Mouse (Mus musculus): Measurements from ENCODE around the gene Zswim4. TPM values are rescaled to one million over a fixed set of nuclear protein-coding genes. Genes with fewer than 3 reads are reported as not detected.
A peak's percentile ranks its signal among the peaks of the same experiment; 100 is the strongest.

Gene Zswim4
- total RNA-seq, 2 experiments from 2014 or later: 12.8 to 13.8 TPM

DNA sequence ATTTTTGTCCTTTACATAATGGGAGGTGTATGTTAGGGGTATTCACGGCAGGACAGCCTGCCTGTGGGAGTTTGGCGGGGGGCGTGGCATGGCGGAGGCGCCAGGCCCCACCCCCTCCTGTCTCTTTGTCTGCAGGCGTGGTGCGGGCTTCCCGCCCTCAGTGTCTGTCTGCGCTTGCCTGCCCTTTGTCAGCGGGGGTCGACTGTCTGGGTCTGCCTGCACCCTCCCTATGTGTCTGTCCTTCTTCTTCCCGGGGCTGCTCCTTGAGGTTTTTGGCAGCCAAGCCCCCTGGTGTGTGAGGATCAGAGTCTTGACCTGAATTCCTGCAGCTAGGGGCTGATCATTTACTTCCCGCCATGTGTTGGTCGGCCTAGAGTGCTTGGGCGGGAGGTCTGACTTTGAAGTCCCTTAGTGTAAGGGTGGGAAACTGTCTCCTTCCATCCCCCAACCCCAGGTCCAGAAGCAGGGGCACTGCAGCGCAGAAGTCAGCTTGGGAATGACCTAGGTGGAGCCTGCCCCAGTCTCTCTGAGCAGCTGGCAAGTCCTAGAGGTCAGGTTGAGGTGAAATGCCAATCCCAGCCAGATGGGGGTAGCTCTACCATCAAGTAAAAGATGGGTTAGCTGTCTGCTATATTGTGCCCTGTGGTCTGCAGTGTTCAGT lies 56.2 kb downstream of the Zswim4 start:
- DNase-seq: peak; percentile 69

DNA sequence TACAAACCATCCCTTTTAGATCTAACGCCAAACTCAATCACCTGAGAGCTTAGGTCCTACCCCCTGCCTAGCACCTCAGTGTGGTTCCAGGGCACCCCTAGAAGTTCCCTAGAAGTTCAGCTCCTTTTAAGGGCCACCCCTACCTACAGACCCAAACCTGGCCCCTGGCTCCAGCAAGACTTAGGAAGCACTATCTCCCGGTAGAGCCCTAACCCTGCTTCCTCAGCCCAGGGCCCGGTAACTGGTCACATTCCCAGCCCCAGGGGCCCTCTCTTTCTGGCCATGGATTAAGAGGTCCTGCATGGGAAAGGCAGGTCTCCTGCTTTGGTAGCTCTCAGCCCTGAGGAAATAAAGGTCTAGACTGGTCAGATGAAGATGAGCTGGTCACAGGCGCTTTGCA lies 56.9 kb downstream of the Zswim4 start:
- DNase-seq: no peak

DNA sequence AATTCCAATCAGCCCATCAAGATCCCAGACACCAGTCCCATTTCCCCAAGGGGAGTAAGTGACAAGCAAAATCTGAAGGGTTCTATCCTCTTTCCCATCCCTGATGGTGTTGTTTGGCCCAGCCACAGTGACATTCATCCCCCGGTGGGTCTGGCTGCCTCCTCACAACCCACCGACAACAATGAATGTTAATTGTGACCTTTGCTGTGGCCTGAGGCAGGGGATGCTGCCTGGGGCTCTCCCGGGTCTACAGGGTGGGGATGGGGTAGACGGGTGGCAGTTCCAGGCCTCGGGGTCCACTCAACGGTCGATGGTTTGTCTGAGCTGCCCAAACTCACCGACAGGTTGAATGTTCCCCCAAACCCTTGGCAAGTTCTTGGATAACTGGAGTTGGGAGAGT lies 58.3 kb downstream of the Zswim4 start:
- DNase-seq: no peak

DNA sequence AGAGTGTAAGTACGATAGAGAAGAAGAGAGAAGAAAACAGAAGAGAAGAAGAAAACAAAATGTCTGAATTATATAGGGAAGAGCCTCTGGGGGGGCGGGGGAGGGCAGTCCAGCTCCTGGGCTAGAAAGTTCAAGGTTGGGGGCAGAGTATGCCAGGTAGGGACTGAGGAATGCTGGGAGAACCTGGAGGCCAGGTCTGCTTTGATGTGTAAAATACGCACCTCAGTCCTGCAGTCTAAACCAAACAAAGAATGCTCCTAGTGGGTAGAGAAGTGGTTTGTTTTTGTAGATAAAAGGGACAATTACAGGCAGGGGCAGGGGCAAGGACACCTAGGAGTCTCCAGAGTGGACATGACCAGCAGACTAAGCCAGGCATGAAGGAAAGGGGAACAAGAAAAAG lies 59.5 kb downstream of the Zswim4 start:
- no peak for DNase-seq

DNA sequence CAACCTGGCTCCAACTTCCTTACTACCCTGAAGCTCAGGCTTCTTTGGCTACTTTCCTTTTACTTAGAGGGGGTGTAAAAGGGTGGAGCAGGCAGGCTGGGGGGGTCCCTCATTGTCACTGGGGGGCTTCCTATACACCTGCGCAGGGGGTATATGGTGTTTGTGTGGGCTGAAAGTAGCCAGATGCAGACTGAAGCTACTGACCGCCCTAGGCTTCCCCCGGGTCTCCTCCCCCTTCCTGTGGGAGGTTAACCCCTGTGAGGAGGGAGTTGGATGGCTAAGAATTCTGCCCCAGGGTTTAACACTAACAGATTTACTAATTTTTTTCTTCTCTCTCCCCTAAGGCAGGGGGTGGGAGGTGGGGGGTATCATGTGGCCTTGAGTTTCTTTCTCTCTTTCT lies 60.3 kb downstream of the Zswim4 start:
- DNase-seq: no peak

DNA sequence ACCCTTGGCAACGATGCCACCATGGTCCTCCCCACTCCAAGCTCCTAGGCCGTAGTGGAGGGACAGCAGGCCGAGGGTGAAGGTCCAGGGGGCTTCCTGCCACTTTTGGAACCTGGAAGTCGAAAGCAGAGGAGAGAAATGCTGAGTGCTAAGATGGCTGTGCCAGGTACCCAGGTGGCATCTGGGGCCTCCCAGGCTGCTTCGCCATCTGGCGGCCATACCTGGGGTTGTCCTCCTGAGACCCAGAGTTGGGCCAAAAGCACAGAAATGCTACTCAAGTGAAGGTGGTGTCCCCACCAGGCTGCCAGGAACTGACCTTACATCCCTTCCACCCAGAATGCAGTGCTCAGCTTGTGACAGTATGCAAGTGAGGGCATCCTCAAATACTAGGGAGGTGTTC lies 63.0 kb downstream of the Zswim4 start:
- DNase-seq: no peak

DNA sequence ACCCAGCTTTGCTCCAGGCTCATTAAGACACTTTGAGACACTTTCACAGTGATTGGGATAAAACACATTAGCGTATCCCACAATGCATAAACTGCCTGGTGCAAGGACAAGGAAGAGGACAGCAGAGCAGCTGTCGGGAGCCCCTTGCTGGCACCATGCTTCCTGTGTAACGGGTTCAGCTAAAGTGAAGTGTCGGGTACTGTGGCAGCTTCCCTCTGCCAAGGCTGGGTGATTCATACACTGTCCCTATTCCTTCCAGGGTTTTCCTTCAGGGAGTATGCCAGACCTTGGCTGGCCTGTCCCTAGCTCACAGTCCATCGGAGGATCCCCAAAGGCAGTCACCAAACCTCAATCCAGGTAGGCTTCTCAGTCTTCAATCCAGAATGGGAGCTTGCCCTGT lies 66.8 kb downstream of the Zswim4 start:
- DNase-seq: no peak

DNA sequence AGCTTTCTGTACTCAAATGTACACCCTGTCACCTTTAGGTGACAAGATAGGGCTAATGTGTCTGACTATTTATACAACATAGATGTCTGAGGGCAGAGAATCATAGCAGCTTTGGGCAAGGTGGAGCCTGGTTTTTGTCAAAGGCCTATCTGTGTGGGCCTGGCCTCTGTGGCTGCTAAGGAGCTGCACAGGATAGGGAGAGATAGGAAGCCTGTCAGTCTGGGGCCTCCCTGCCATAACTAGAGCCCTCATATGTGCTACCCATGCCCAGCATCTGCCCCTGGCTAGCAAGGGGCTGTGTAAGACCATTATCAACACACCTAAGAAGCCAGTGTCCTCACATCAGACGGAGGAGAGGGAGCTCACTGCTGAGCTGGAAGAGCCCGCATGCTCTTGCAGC lies 69.2 kb downstream of the Zswim4 start:
- no peak for DNase-seq

Small RNAs within 50 kb of the gene (microRNA-seq; reads per million reads assigned to microRNA genes)
- 1,377 to 2,019 reads per million in 2 experiments for gene Mir181c
- 3,657 to 4,765 reads per million in 2 experiments for gene Mir181d
- gene Mir23a: 44,774 to 47,669 reads per million in 2 experiments
- 0 reads per million in 2 experiments for gene Mir24-2
- 975 to 1,262 reads per million in 2 experiments for gene Mir27a
- gene Mir3074-2: 0 reads per million in 2 experiments

Other genes with a start within 250 kb of the Zswim4 start
- 10 to 100 TPM; 36.6 to 42.9 TPM for gene Samd1, start 239.4 kb downstream of the Zswim4 start, total RNA-seq (2021)
- under 1 TPM in 1 of 2 experiments, not detected in 1; 0.83 TPM for gene 1700067K01Rik, start 235.6 kb downstream of the Zswim4 start, total RNA-seq (2021)
- gene 2210011C24Rik, start 224.9 kb downstream of the Zswim4 start, total RNA-seq (2021): 1 to 10 TPM in 1 of 2 experiments, under 1 TPM in 1; 0.93 to 1.4 TPM
- gene Palm3, start 215.6 kb downstream of the Zswim4 start, total RNA-seq (2021): under 1 TPM; 0.31 to 0.38 TPM
- 1 to 10 TPM; 4.0 to 4.2 TPM for gene Il27ra, start 194.5 kb downstream of the Zswim4 start, total RNA-seq (2021)
- gene Rln3, start 192.1 kb downstream of the Zswim4 start, total RNA-seq (2021): not detected
- 1 to 10 TPM; 3.7 to 4.5 TPM for gene Gm10643, start 171.9 kb downstream of the Zswim4 start, total RNA-seq (2021)
- gene Rfx1, start 170.2 kb downstream of the Zswim4 start, total RNA-seq (2021): 10 to 100 TPM; 12.5 to 13.5 TPM
- gene Dcaf15, start 132.3 kb downstream of the Zswim4 start, total RNA-seq (2021): 10 to 100 TPM; 19.7 to 20.5 TPM
- gene Podnl1, start 111.1 kb downstream of the Zswim4 start, total RNA-seq (2021): not detected
- 10 to 100 TPM; 12.6 to 15.6 TPM for gene Cc2d1a, start 89.1 kb downstream of the Zswim4 start, total RNA-seq (2021)
- under 1 TPM; 0.38 to 0.60 TPM for gene 4930432K21Rik, start 89.0 kb downstream of the Zswim4 start, total RNA-seq (2021)
- gene Nanos3, start 51.8 kb downstream of the Zswim4 start, total RNA-seq (2021): 1 to 10 TPM; 3.6 to 4.3 TPM
- gene D8Ertd738e, start 12.7 kb upstream of the Zswim4 start, total RNA-seq (2021): 100 to 1,000 TPM; 218 to 233 TPM
- 10 to 100 TPM; 14.4 to 19.2 TPM for gene Mri1, start 20.3 kb upstream of the Zswim4 start, total RNA-seq (2021)
- 10 to 100 TPM; 11.0 to 16.2 TPM for gene Ccdc130, start 33.3 kb upstream of the Zswim4 start, total RNA-seq (2021)
- 1 to 10 TPM; 6.6 to 8.0 TPM for gene Cacna1a, start 151.4 kb upstream of the Zswim4 start, total RNA-seq (2021)